Mouse (Mus musculus): ENCODE results near the gene Pde3b. TPM values are rescaled to one million over a fixed set of nuclear protein-coding genes. Genes with fewer than 3 reads are reported as not detected.
"Not testable (repeated sequence)": the region's sequence is repeated elsewhere in the genome, so short reads cannot be mapped to it uniquely, and the experiment has no call there.

Pde3b gene
- polyA plus RNA-seq, 1 experiment: 4.1 TPM

DNA sequence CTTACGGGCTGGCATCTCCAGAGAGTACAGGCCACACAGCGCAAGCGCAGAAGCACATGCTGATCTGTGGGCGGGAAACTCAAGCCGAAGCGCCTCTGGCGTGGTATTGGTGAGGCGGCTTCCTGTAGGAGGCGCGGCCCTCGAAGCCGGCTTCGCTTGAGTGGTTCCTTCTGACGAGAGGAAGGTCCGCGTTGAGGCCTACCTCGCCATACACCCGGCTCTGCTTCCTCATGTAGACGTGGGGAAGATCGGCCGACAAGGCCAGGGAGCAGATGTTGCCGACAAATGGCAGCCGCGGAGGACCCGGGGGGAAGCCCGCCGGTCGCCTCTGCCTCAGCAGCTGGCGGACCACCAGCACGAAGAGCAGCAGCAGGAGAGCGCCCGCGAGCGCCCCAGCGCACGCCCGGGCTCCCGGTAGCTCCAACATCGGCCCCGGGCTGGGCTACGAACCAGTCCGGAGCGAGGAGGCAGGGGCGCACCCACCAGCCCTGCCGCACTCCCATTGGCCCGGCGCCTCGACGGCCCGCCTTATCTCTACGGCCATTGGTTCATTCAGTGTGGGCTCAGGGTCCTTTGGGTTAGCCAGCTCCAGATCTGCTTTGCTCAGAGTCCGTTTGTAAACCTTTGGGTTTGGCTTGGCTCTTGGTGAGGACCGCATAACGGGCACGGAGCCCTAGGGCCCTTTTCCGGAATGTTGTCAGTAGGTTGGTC lies 147.6 kb downstream of the Pde3b start, which contains the start of gene Cyp2r1:
Cyp2r1 (minus strand) TSS at position 442 of the 711 bp plus-strand sequence.
- H3K4me3 ChIP-seq (ENCODE audit: extremely low read depth, insufficient read depth, insufficient read length): peak within 1 kb of the TSS; percentile 72
- no peaks in the 10 kb centered on the region for H3K27me3 ChIP-seq (ENCODE audit: control insufficient read depth, insufficient read depth, low read length)
- H3K36me3 ChIP-seq (ENCODE audit: control insufficient read depth, insufficient read depth, low read length): no peaks in the 10 kb centered on the region
- H3K4me1 ChIP-seq (ENCODE audit: control insufficient read depth, insufficient read depth, insufficient read length): no peaks in the 10 kb centered on the region
- peak; percentile 41 for TF ChIP-seq POLR2A (IDR thresholded peaks at IDR 0.05; ENCODE audit: low read depth, low read length)
- 0 out of 2 replicates have a peak, but pooled peaks have one; percentile 5 for TF ChIP-seq CTCF (IDR thresholded peaks at IDR 0.05; ENCODE audit: extremely low read depth, insufficient read depth, insufficient read length, insufficient replicate concordance)
- WGBS: 11% methylated on average over 56 of the region's 56 CpGs
- H3K27ac ChIP-seq (ENCODE audit: insufficient read depth, low read length): peak within 1 kb of the TSS; percentile 98
- DNase-seq (ENCODE audit: low read depth in 1 of 2, low spot score in 2 of 2): peak; percentile 93 to 94

DNA sequence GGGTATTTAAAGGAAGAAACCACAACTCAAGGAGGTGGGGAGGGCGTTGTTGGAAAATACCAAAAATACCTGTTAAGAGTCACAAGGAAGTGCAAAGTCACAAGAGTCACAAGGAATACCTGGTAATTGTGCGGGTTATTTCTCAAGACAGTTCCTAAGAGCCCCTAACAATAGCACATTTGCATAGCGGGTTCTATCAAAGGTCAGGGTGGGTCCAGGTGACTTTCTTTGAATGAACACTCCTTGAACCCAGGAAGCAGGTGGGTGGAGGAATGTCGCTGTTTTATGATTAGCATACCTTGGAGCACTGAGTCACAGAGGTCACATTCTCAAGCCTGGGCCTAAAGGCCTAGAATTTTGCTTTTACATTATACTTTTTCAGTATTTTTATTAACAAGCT lies 158.8 kb downstream of the Pde3b start:
- not testable (repeated sequence) for H3K27me3 ChIP-seq (ENCODE audit: control insufficient read depth, insufficient read depth, low read length); H3K36me3 ChIP-seq (ENCODE audit: control insufficient read depth, insufficient read depth, low read length); H3K27ac ChIP-seq (ENCODE audit: insufficient read depth, low read length); H3K4me3 ChIP-seq (ENCODE audit: extremely low read depth, insufficient read depth, insufficient read length); H3K4me1 ChIP-seq (ENCODE audit: control insufficient read depth, insufficient read depth, insufficient read length); DNase-seq (ENCODE audit: low read depth in 1 of 2, low spot score in 2 of 2)
- WGBS: 95% methylated on average over 4 of the region's 4 CpGs

DNA sequence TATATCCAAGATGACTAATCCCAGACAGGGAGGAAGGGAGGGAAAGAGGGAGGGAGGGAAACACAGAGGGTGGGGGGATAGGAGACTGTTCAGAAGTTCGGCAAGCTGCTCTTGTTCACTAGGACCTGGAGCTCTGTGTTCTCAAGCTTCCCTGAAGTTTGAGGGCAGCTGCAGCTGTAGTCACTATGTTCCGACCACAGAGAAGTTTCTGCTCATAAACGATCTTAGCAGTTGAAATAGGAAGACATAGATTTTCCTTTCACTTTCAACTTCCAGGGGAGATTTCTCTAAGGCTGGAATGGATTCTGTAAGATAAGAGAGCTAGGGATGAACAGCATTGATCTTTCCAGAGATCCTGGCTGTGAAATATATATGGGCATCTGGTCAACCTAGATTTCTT lies 161.8 kb downstream of the Pde3b start:
- Histone ChIP-seq H3K27ac (ENCODE audit: insufficient read depth, low read length) (no peak overlapping the region), H3K4me3 (ENCODE audit: extremely low read depth, insufficient read depth, insufficient read length) (no peak overlapping the region), H3K4me1 (ENCODE audit: control insufficient read depth, insufficient read depth, insufficient read length) (no peaks in the 10 kb centered on the region), H3K27me3 (ENCODE audit: control insufficient read depth, insufficient read depth, low read length) (no peaks in the 10 kb centered on the region), H3K36me3 (ENCODE audit: control insufficient read depth, insufficient read depth, low read length) (no peaks in the 10 kb centered on the region)
- WGBS: 7% methylated on average over 3 of the region's 3 CpGs
- no peak for DNase-seq (ENCODE audit: low read depth in 1 of 2, low spot score in 2 of 2)
- no peak for TF ChIP-seq CTCF (IDR thresholded peaks at IDR 0.05; ENCODE audit: extremely low read depth, insufficient read depth, insufficient read length, insufficient replicate concordance)
- TF ChIP-seq POLR2A (IDR thresholded peaks at IDR 0.05; ENCODE audit: low read depth, low read length): no peak

DNA sequence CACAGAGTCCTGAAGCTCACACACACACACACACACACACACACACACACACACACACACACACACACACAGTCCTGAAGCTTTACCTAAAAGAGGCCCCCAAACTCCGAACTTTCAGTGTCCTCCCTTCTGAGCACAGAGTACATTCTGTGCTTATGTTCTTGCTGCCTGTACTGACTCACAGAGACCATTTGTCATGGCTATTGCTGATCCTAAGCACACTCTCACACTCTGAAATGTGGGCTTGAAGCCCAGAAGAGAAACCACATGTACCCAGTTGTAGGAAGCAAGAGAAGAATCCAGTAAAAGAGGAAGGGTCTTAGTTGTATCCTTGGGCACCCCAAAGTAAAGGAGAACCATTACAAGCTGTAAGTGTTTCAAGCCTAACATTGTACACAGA lies 162.6 kb downstream of the Pde3b start:
- H3K27ac ChIP-seq (ENCODE audit: insufficient read depth, low read length): no peak overlapping the region
- H3K36me3 ChIP-seq (ENCODE audit: control insufficient read depth, insufficient read depth, low read length): no peaks in the 10 kb centered on the region
- no peak for DNase-seq (ENCODE audit: low read depth in 1 of 2, low spot score in 2 of 2)
- WGBS: 43% methylated on average over 1 of the region's 1 CpGs
- no peak overlapping the region for H3K4me3 ChIP-seq (ENCODE audit: extremely low read depth, insufficient read depth, insufficient read length)
- TF ChIP-seq POLR2A (IDR thresholded peaks at IDR 0.05; ENCODE audit: low read depth, low read length): no peak
- H3K27me3 ChIP-seq (ENCODE audit: control insufficient read depth, insufficient read depth, low read length): no peaks in the 10 kb centered on the region
- no peaks in the 10 kb centered on the region for H3K4me1 ChIP-seq (ENCODE audit: control insufficient read depth, insufficient read depth, insufficient read length)

DNA sequence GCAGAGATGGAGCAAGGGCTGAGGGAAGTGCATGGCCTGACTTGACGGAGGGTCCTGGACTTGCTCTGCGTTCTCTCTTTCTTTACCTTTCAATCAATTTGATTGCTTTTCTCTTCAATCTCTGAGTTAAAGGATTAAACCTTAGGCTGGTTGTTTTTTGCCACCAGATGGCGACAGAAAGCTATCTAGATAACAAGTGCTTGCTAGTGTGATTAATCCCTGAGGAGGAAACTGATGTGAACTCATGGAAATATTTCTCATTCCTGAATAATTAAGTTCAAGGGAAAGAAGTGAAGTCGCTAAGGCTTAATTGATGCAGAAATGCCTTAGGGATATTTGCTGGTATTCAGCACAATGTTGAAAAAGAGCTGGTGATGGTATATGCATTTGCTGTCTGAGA lies 165.3 kb downstream of the Pde3b start:
- DNase-seq (ENCODE audit: low read depth in 1 of 2, low spot score in 2 of 2): peak; percentile 21 to 32
- no peak overlapping the region for H3K4me3 ChIP-seq (ENCODE audit: extremely low read depth, insufficient read depth, insufficient read length)
- no peaks in the 10 kb centered on the region for H3K36me3 ChIP-seq (ENCODE audit: control insufficient read depth, insufficient read depth, low read length)
- no peaks in the 10 kb centered on the region for H3K4me1 ChIP-seq (ENCODE audit: control insufficient read depth, insufficient read depth, insufficient read length)
- no peak for TF ChIP-seq POLR2A (IDR thresholded peaks at IDR 0.05; ENCODE audit: low read depth, low read length)
- TF ChIP-seq CTCF (IDR thresholded peaks at IDR 0.05; ENCODE audit: extremely low read depth, insufficient read depth, insufficient read length, insufficient replicate concordance): no peak
- no peak overlapping the region for H3K27ac ChIP-seq (ENCODE audit: insufficient read depth, low read length)
- WGBS: 23% methylated on average over 4 of the region's 4 CpGs
- no peaks in the 10 kb centered on the region for H3K27me3 ChIP-seq (ENCODE audit: control insufficient read depth, insufficient read depth, low read length)

DNA sequence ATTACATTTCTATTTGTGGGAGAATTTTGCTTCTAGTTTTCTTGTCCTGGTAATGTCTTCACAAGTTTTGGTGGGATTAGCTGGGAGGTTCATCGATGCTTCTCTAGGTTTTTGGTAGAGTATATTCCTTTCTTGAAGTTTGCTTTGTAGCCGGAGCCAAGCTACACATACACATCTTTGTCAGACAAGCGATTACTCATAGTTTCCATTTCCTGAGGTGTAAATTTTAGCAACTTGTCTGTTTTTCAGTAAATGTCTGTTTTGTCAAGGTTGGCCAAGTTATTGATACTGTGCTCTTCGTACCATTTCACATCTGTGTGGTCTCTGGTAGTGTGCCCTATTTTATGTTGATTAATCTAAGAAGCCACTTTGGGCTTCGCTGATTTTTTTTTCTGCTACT lies 166.1 kb downstream of the Pde3b start:
- peak in 1 of 2 experiments; percentile 25 for DNase-seq (ENCODE audit: low read depth in 1 of 2, low spot score in 2 of 2)
- no peaks in the 10 kb centered on the region for H3K36me3 ChIP-seq (ENCODE audit: control insufficient read depth, insufficient read depth, low read length)
- H3K27ac ChIP-seq (ENCODE audit: insufficient read depth, low read length): no peak overlapping the region
- 48% methylated on average over 5 of the region's 5 CpGs for WGBS
- no peaks in the 10 kb centered on the region for H3K4me1 ChIP-seq (ENCODE audit: control insufficient read depth, insufficient read depth, insufficient read length)
- no peak overlapping the region for H3K4me3 ChIP-seq (ENCODE audit: extremely low read depth, insufficient read depth, insufficient read length)
- TF ChIP-seq POLR2A (IDR thresholded peaks at IDR 0.05; ENCODE audit: low read depth, low read length): no peak
- TF ChIP-seq CTCF (IDR thresholded peaks at IDR 0.05; ENCODE audit: extremely low read depth, insufficient read depth, insufficient read length, insufficient replicate concordance): no peak
- H3K27me3 ChIP-seq (ENCODE audit: control insufficient read depth, insufficient read depth, low read length): no peaks in the 10 kb centered on the region

DNA sequence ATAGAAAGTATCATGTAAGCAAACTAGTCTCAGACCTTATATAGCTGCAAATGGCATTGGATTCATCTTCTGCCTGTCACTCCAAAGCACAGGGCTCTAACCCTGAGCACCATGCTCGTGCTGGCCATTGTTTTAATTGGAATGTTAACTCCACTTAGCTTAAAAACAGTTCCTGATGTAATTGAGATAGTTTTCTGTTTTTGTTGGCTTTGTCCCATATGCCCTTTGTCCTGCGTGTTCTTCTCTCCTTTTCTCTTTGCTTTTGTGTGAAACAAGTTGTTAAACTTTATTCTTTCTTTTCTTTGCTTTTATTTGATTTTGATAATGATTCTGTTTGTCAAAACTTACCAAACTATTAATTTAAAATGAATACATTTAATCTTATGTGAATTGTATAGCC lies 167.4 kb downstream of the Pde3b start:
- Histone ChIP-seq H3K27me3 (ENCODE audit: control insufficient read depth, insufficient read depth, low read length) (no peaks in the 10 kb centered on the region), H3K36me3 (ENCODE audit: control insufficient read depth, insufficient read depth, low read length) (no peaks in the 10 kb centered on the region), H3K27ac (ENCODE audit: insufficient read depth, low read length) (no peak overlapping the region), H3K4me3 (ENCODE audit: extremely low read depth, insufficient read depth, insufficient read length) (no peak overlapping the region), H3K4me1 (ENCODE audit: control insufficient read depth, insufficient read depth, insufficient read length) (no peaks in the 10 kb centered on the region)
- DNase-seq (ENCODE audit: low read depth in 1 of 2, low spot score in 2 of 2): no peak
- no peak for TF ChIP-seq POLR2A (IDR thresholded peaks at IDR 0.05; ENCODE audit: low read depth, low read length)
- TF ChIP-seq CTCF (IDR thresholded peaks at IDR 0.05; ENCODE audit: extremely low read depth, insufficient read depth, insufficient read length, insufficient replicate concordance): no peak
- 75% methylated on average over 2 of the region's 2 CpGs for WGBS

Other genes starting within 250 kb of the Pde3b start
- 13.3 and 16.9 TPM in 2 replicates for gene Copb1, start 160.6 kb upstream of the Pde3b start, polyA plus RNA-seq (2012; rRNA removed)
- gene Psma1, start 139.2 kb upstream of the Pde3b start, polyA plus RNA-seq (2012; rRNA removed): 42.6 and 42.7 TPM in 2 replicates
- 1.4 and 1.5 TPM in 2 replicates for gene Cyp2r1, start 147.7 kb downstream of the Pde3b start, polyA plus RNA-seq (2012; rRNA removed)
- gene Calca, start 221.1 kb downstream of the Pde3b start, polyA plus RNA-seq (2012; rRNA removed): 0.11 TPM in 1 of 2 replicates, not detected in the other